Mouse (Mus musculus) lung, embryonic 14.5 days (tissue): ENCODE measurements at regions not wholly inside any gene's neighbourhood (a gene's known extent, or its start where the extent isn't known, plus 50 kb on each side); places are given as distances from the start of the nearest gene placed in this dataset.

Experiments
- ATAC-seq: fragments of 200-750 bp; cut with Nextera tagmentation; 2 replicates; pipeline ENCODE4 v1.8.0; 2017; ENCODE audit warnings: mild to moderate bottlenecking, moderate TSS enrichment, moderate library complexity; ENCODE audit not compliant: insufficient read depth
- DNase-seq: peaks from one replicate; pipeline ENCODE4 v3.0.0-alpha.2; 2015
- H3K27ac ChIP-seq: fragments of 300-500 bp; sonication (generic); 2 replicates; pipeline ENCODE4 v1.5.1; 2014; ENCODE audit warnings: low read depth, mild to moderate bottlenecking, moderate library complexity
- H3K27me3 ChIP-seq: fragments of 300-500 bp; sonication (generic); 2 replicates; pipeline ENCODE4 v1.6.1; 2014; ENCODE audit warnings: low read length, control low read depth; ENCODE audit not compliant: insufficient read depth
- H3K36me3 ChIP-seq: fragments of 300-500 bp; sonication (generic); 2 replicates; pipeline ENCODE4 v1.6.1; 2014; ENCODE audit warnings: control low read depth; ENCODE audit not compliant: insufficient read depth
- H3K4me1 ChIP-seq: fragments of 300-500 bp; sonication (generic); 2 replicates; pipeline ENCODE4 v1.6.1; 2014; ENCODE audit warnings: antibody characterized with exemption, control low read depth; ENCODE audit not compliant: insufficient read depth
- H3K4me2 ChIP-seq: fragments of 300-500 bp; sonication (generic); 2 replicates; pipeline ENCODE4 v1.6.1; 2014; ENCODE audit warnings: mild to moderate bottlenecking
- H3K4me3 ChIP-seq: fragments of 300-500 bp; sonication (generic); 2 replicates; pipeline ENCODE4 v1.5.1; 2014; ENCODE audit warnings: low read depth, low read length
- H3K9ac ChIP-seq: fragments of 300-500 bp; sonication (generic); 2 replicates; pipeline ENCODE4 v1.6.1; 2014
- H3K9me3 ChIP-seq: fragments of 300-500 bp; sonication (generic); 2 replicates; pipeline ENCODE4 v1.6.1; 2016; ENCODE audit warnings: low read depth, low read length, control low read depth
- CTCF ChIP-seq: IDR thresholded peaks from 2 replicates; pipeline ENCODE4 v1.5.1; 2016; ENCODE audit warnings: antibody characterized with exemption, low read depth
- WGBS: fragments of 180-500 bp; shearing (Covaris S2); extraction: QIAGEN DNeasy Blood & Tissue Kit; methylation state at CpG from one replicate; pipeline ENCODE4 v1.1.7; 2014; 5-methylcytosine and 5-hydroxymethylcytosine counted together

- no peaks in the 10 kb centered on the region for H3K4me1 ChIP-seq
- no peak overlapping the region for H3K4me2 ChIP-seq
- no peak for DNase-seq
- no peak overlapping the region for H3K9ac ChIP-seq
- WGBS, result 79% methylated on average over 9 of the region's 9 CpGs
- no peaks in the 10 kb centered on the region for H3K36me3 ChIP-seq
- H3K27ac ChIP-seq, result no peak overlapping the region
- TF ChIP-seq CTCF, result no peak
- no peaks in the 10 kb centered on the region for H3K9me3 ChIP-seq
- H3K4me3 ChIP-seq, result no peak overlapping the region
- no peak for ATAC-seq
- H3K27me3 ChIP-seq, result no peaks in the 10 kb centered on the region
Observed at GRCm38 (mm10) chr6:17203900-17204686, 76.9 kb upstream of the Cav2 start.

GRCm38 (mm10) chr6:17206932-17207331 is 74.1 kb upstream of the Cav2 start:
- H3K36me3 ChIP-seq, result no peaks in the 10 kb centered on the region
- no peak overlapping the region for H3K9ac ChIP-seq
- H3K27me3 ChIP-seq, result no peaks in the 10 kb centered on the region
- no peak overlapping the region for H3K27ac ChIP-seq
- whole genome bisulfite sequencing, result 97% methylated on average over 3 of the region's 3 CpGs
- H3K4me3 ChIP-seq, result no peak overlapping the region
- ATAC-seq, result no peak
- TF ChIP-seq CTCF, result no peak
- no peak overlapping the region for H3K4me2 ChIP-seq
- H3K9me3 ChIP-seq, result no peaks in the 10 kb centered on the region
- DNase-seq, result no peak
- H3K4me1 ChIP-seq, result no peaks in the 10 kb centered on the region

GRCm38 (mm10) chr6:17209792-17210191 is 71.2 kb upstream of the Cav2 start:
- H3K27ac ChIP-seq, result no peak overlapping the region
- TF ChIP-seq CTCF, result no peak
- no peak overlapping the region for H3K4me2 ChIP-seq
- ATAC-seq (no peak), DNase-seq (no peak)
- no peaks in the 10 kb centered on the region for H3K36me3 ChIP-seq
- H3K27me3 ChIP-seq, result no peaks in the 10 kb centered on the region
- no peak overlapping the region for H3K4me3 ChIP-seq
- 47% methylated on average over 4 of the region's 4 CpGs for WGBS
- no peaks in the 10 kb centered on the region for H3K4me1 ChIP-seq
- no peaks in the 10 kb centered on the region for H3K9me3 ChIP-seq
- H3K9ac ChIP-seq, result no peak overlapping the region

GRCm38 (mm10) chr6:17211346-17211745 is 69.6 kb upstream of the Cav2 start:
- Histone ChIP-seq H3K36me3 (no peaks in the 10 kb centered on the region), H3K27ac (no peak overlapping the region), H3K4me3 (no peak overlapping the region), H3K27me3 (no peaks in the 10 kb centered on the region), H3K4me1 (no peaks in the 10 kb centered on the region), H3K9me3 (no peaks in the 10 kb centered on the region), H3K4me2 (no peak overlapping the region), H3K9ac (no peak overlapping the region)
- no peak for TF ChIP-seq CTCF
- ATAC-seq (peak; percentile 88; the same call in 1 of the 2 replicates), DNase-seq (peak; percentile 34)
- WGBS, result 44% methylated on average over 5 of the region's 5 CpGs

GRCm38 (mm10) chr6:17214774-17215173 is 66.2 kb upstream of the Cav2 start:
- Histone ChIP-seq H3K4me1 (no peaks in the 10 kb centered on the region), H3K9me3 (no peaks in the 10 kb centered on the region), H3K9ac (no peak overlapping the region), H3K27me3 (no peaks in the 10 kb centered on the region), H3K4me3 (no peak overlapping the region), H3K27ac (no peak overlapping the region), H3K36me3 (no peaks in the 10 kb centered on the region), H3K4me2 (no peak overlapping the region)
- ATAC-seq, result no peak
- DNase-seq, result no peak
- WGBS, result 79% methylated on average over 9 of the region's 9 CpGs
- TF ChIP-seq CTCF, result no peak

- Histone ChIP-seq H3K4me1 (no peaks in the 10 kb centered on the region), H3K27ac (no peak overlapping the region), H3K9me3 (no peaks in the 10 kb centered on the region), H3K9ac (no peak overlapping the region), H3K4me3 (no peak overlapping the region), H3K36me3 (no peaks in the 10 kb centered on the region), H3K27me3 (no peaks in the 10 kb centered on the region), H3K4me2 (no peak overlapping the region)
- no peak for ATAC-seq
- no peak for DNase-seq
- no peak for TF ChIP-seq CTCF
- 60% methylated on average over 1 of the region's 1 CpGs for WGBS
Observed at GRCm38 (mm10) chr6:17216442-17216841, 64.5 kb upstream of the Cav2 start.

GRCm38 (mm10) chr6:17223744-17224143 is 57.2 kb upstream of the Cav2 start:
- Histone ChIP-seq H3K4me3 (no peak overlapping the region), H3K9ac (no peak overlapping the region), H3K27ac (no peak overlapping the region), H3K27me3 (no peaks in the 10 kb centered on the region), H3K4me1 (no peaks in the 10 kb centered on the region), H3K4me2 (no peak overlapping the region), H3K36me3 (no peaks in the 10 kb centered on the region), H3K9me3 (no peaks in the 10 kb centered on the region)
- TF ChIP-seq CTCF, result no peak
- WGBS, result 59% methylated on average over 2 of the region's 2 CpGs
- no peak for ATAC-seq
- no peak for DNase-seq

- no peak overlapping the region for H3K9ac ChIP-seq
- H3K9me3 ChIP-seq, result no peaks in the 10 kb centered on the region
- H3K27ac ChIP-seq, result no peak overlapping the region
- WGBS, result 50% methylated on average over 5 of the region's 5 CpGs
- H3K4me2 ChIP-seq, result no peak overlapping the region
- H3K4me3 ChIP-seq, result no peak overlapping the region
- no peak for TF ChIP-seq CTCF
- no peak for ATAC-seq
- DNase-seq, result peak; percentile 63
- no peaks in the 10 kb centered on the region for H3K27me3 ChIP-seq
- no peaks in the 10 kb centered on the region for H3K4me1 ChIP-seq
- no peaks in the 10 kb centered on the region for H3K36me3 ChIP-seq
Observed at GRCm38 (mm10) chr6:17224852-17225251, 56.1 kb upstream of the Cav2 start.
